ENCODE assay signal across 14 mouse cellular contexts in the genomic region with DNA sequence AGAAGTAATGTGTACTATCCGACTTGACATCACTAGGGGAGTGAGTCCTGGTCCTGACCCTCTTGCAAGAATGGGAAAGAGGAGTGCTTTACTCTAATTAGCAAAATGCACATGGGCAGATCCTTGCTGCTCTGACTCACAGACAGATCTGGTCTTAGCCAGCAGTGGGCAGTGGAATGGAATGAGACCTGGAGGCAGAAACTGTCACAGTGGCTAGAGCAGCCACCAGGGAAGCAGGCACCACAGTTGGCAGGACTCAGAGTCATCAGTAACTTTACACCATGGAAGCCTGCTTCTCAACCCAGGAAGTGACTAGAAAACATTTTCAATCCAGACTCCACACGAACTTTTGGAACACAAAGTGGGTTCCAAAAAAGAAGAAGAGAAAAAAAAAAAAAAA. TPM values are rescaled to one million over a fixed set of nuclear protein-coding genes. Genes with fewer than 3 reads are reported as not detected.
DNase-seq lines count a peak whose midpoint lies in the region; ATAC-seq and TF ChIP-seq lines count a peak whose summit lies in the region.
"Had no signal": no experiment of that assay in that cellular context is flagged by ENCODE, and none has a peak within 500 bp of the region (broad histone marks: within the 10 kb centered on the region; RNA-seq: fewer than 3 reads in every experiment).

No protein-coding gene starts in this region.

- no peaks in the 10 kb centered on the region for H3K9me3 ChIP-seq in heart, embryonic 16.5 days (replicated peaks; ENCODE audit: control insufficient read depth, low read length)
- H3K9me3 ChIP-seq: midbrain, embryonic 10.5 days; neural tube, embryonic 13.5 days had no signal

- ATAC-seq in heart, embryonic 16.5 days (replicated peaks; ENCODE audit: extremely low read depth, insufficient read depth, low FRiP score): no peak
- ATAC-seq in Patski: peak; percentile 90
- ATAC-seq in erythroid progenitor cell, adult 5-6 weeks (replicated peaks; ENCODE audit: low FRiP score, poor library complexity, severe bottlenecking): no peak
- ATAC-seq: forebrain, embryonic 14.5 days had no signal

- peaks cover 8% of the 10 kb centered on the region for H3K4me1 ChIP-seq in heart, embryonic 16.5 days (ENCODE audit: control insufficient read depth, insufficient read depth, low read length)
- H3K4me1 ChIP-seq: midbrain, embryonic 10.5 days had no signal

- H3K27me3 ChIP-seq in heart, embryonic 16.5 days (ENCODE audit: control insufficient read depth, insufficient read depth, low read length): no peaks in the 10 kb centered on the region
- H3K27me3 ChIP-seq in Patski: no peaks in the 10 kb centered on the region
- H3K27me3 ChIP-seq: neural tube, embryonic 13.5 days had no signal

- WGBS in heart, embryonic 16.5 days: 43% methylated on average over 2 of the region's 2 CpGs

- no peak overlapping the region for H3K4me3 ChIP-seq in heart, embryonic 16.5 days (ENCODE audit: low read length)
- H3K4me3 ChIP-seq: midbrain, embryonic 10.5 days; neural tube, embryonic 13.5 days had no signal

- no peak for DNase-seq in heart, postnatal 25 days (ENCODE audit: low spot score)
- DNase-seq in kidney, postnatal 25 days: peak; percentile 11 to 50
- DNase-seq in kidney, adult 8-10 months: no peak
- no peak for DNase-seq in Patski (ENCODE audit: low read depth, low spot score)
- DNase-seq in left cerebral cortex, adult 11 months (ENCODE audit: low spot score): no peak
- DNase-seq: cerebellum, postnatal 14 days; lung, postnatal 36 days; thymus, adult 18-20 months had no signal

- peak overlapping the region; percentile 3 for H3K27ac ChIP-seq in heart, embryonic 16.5 days (ENCODE audit: low read length)
- H3K27ac ChIP-seq: midbrain, embryonic 10.5 days; neural tube, embryonic 13.5 days had no signal

- H3K4me2 ChIP-seq in heart, embryonic 16.5 days (ENCODE audit: low read depth, low read length): no peak overlapping the region
- H3K4me2 ChIP-seq: neural tube, embryonic 13.5 days had no signal

- POLR2A ChIA-PET in Patski (lab: Charles Lee): no interaction called here

- CTCF ChIA-PET in Patski (lab: Charles Lee): no interaction called here

- intact Hi-C loops in heart, postnatal 25 days (cut with DNase I): no loop called here

- no peak overlapping the region for H3K9ac ChIP-seq in heart, embryonic 16.5 days (ENCODE audit: low read length)
- H3K9ac ChIP-seq: neural tube, embryonic 13.5 days had no signal

- in situ Hi-C loops in Patski (cut with MboI; ENCODE audit: low pct_unique_long_range_greater_than_20kb): no loop called here

- TF ChIP-seq CTCF in Patski (IDR thresholded peaks at IDR 0.05): no peak

- H3K36me3 ChIP-seq in heart, embryonic 16.5 days (ENCODE audit: control insufficient read depth, insufficient read depth): peaks cover 47% of the 10 kb centered on the region

RNA-seq across cellular contexts. Expression of gene Smarce1, which starts 9.0 kb away (rescaled TPM):
- polyA plus RNA-seq in heart, embryonic 16.5 days (2015; fragmentation: Nextera tagmentation; extraction: Ambion mirVana): 161 and 177 TPM in 2 replicates
- 10 to 100 TPM; 46.0 to 51.8 TPM for total RNA-seq in heart, postnatal 25 days (2021)
- 135 TPM for polyA plus RNA-seq in Patski (2021)
- total RNA-seq in erythroid progenitor cell, adult 5-6 weeks (2015; ENCODE audit: low replicate concordance): 70.0 and 96.9 TPM in 2 replicates
- total RNA-seq in erythroid progenitor cell, adult 5-6 weeks (2017; ENCODE audit: low replicate concordance): 122 and 232 TPM in 2 replicates

RNA-seq across cellular contexts. Expression of gene Krt222, which starts 22.1 kb away (rescaled TPM):
- polyA plus RNA-seq in heart, embryonic 16.5 days (2015; fragmentation: Nextera tagmentation; extraction: Ambion mirVana): 3.2 and 4.5 TPM in 2 replicates
- 10 to 100 TPM; 32.6 to 39.1 TPM for total RNA-seq in heart, postnatal 25 days (2021)
- polyA plus RNA-seq in Patski (2021): 0.14 TPM
- total RNA-seq in erythroid progenitor cell, adult 5-6 weeks (2015; ENCODE audit: low replicate concordance): not detected in 2 replicates
- not detected in 2 replicates for total RNA-seq in erythroid progenitor cell, adult 5-6 weeks (2017; ENCODE audit: low replicate concordance)
- total RNA-seq: hematopoietic stem cell, adult 5-6 weeks had no signal

Comparison
In these comparisons a context has a peak if more than half of its experiments do, and no peak if none do; other contexts are left out.
1. DNase-seq: peak in kidney, postnatal 25 days (2 of 2); none in heart, postnatal 25 days (single experiment), kidney, adult 8-10 months (0 of 2), Patski (single experiment) and left cerebral cortex, adult 11 months (single experiment).
2. RNA of gene Krt222, which starts 22.1 kb away (total RNA-seq): 32.6 to 39.1 TPM in heart, postnatal 25 days; not detected in erythroid progenitor cell, adult 5-6 weeks; every median in the first group is over 10 times any median in the second.